Comparison of ENCODE assay signal across 10 mouse cellular contexts in genomic region chr9:40765581-40765940, GRCm38 (mm10). TPM values are rescaled to one million over a fixed set of nuclear protein-coding genes. Genes with fewer than 3 reads are reported as not detected.
A peak's percentile ranks its signal among the peaks of the same experiment; 100 is the strongest.
DNase-seq lines count a peak whose midpoint lies in the region; ATAC-seq and TF ChIP-seq lines count a peak whose summit lies in the region.
"Had no signal": no experiment of that assay in that cellular context is flagged by ENCODE, and none has a peak within 500 bp of the region (broad histone marks: within the 10 kb centered on the region; RNA-seq: fewer than 3 reads in every experiment).

No protein-coding gene starts in this region.

- dilution Hi-C loops in CH12.LX (cut with MboI; ENCODE audit: extremely low pct_ligation_motif_present, extremely low pct_unique_long_range_greater_than_20kb, low sequenced_read_pairs) = no loop called here

- peak; percentile 59 for TF ChIP-seq POLR2A in CH12.LX (IDR thresholded peaks at IDR 0.05; ENCODE audit: low read depth, low read length)

- H3K4me1 ChIP-seq in heart, embryonic 10.5 days = peaks cover 12% of the 10 kb centered on the region
- peaks cover 3 to 8% of the 10 kb centered on the region in 2 experiments; a peak in 2 of 4 replicates for H3K4me1 ChIP-seq in CH12.LX (ENCODE audit: control insufficient read depth in 1 of 2, insufficient read depth in 2 of 2)
- no peaks in the 10 kb centered on the region for H3K4me1 ChIP-seq in forebrain, embryonic 14.5 days (ENCODE audit: control insufficient read depth, insufficient read depth, low read length)

- in situ Hi-C loops in CH12.LX (cut with MboI; ENCODE audit: low pct_ligation_motif_present, low pct_unique_long_range_greater_than_20kb, low sequenced_read_pairs) = loop anchor here (25.0 kb wide), 1 partner anchor 353 kb away; no protein-coding TSS in a partner anchor

- no peak for TF ChIP-seq RAD21 in CH12.LX (IDR thresholded peaks at IDR 0.05; ENCODE audit: low read depth, low read length)

- TF ChIP-seq EP300 in CH12.LX (IDR thresholded peaks at IDR 0.05; ENCODE audit: low read length) = no peak

- no peaks in the 10 kb centered on the region for H3K36me3 ChIP-seq in heart, embryonic 10.5 days
- no peaks in the 10 kb centered on the region for H3K36me3 ChIP-seq in CH12.LX (replicated peaks in 1 of 2; ENCODE audit: control insufficient read depth in 1 of 2, insufficient read depth in 1 of 2, low read length in 1 of 2)
- peaks cover 10% of the 10 kb centered on the region for H3K36me3 ChIP-seq in forebrain, embryonic 14.5 days (ENCODE audit: control insufficient read depth, insufficient read depth, low read length)
- H3K36me3 ChIP-seq: midbrain, embryonic 10.5 days had no signal

- DNase-seq in heart, adult 11 months = peak; percentile 96
- DNase-seq in heart, embryonic 10.5 days (ENCODE audit: low spot score) = no peak
- DNase-seq in CH12.LX (ENCODE audit: extremely low read depth) = no peak
- peak; percentile 45 for DNase-seq in heart, postnatal 4 days
- DNase-seq in lung, postnatal 36 days = peak; percentile 80
- DNase-seq in forebrain, embryonic 14.5 days (ENCODE audit: low spot score) = no peak
- DNase-seq in ovary, postnatal 10 days (ENCODE audit: low spot score) = no peak
- DNase-seq in thymus, postnatal 0 days (ENCODE audit: low spot score) = no peak
- DNase-seq: kidney, adult 18-20 months had no signal

- H3K27ac ChIP-seq in heart, embryonic 10.5 days = no peak overlapping the region
- H3K27ac ChIP-seq in CH12.LX (ENCODE audit: insufficient read depth, low read depth) = no peak overlapping the region
- H3K27ac ChIP-seq in forebrain, embryonic 14.5 days (ENCODE audit: low read depth, low read length) = no peak overlapping the region

- H3K27me3 ChIP-seq in heart, embryonic 10.5 days (ENCODE audit: insufficient read depth, poor library complexity, severe bottlenecking) = no peaks in the 10 kb centered on the region
- H3K27me3 ChIP-seq in CH12.LX (replicated peaks) = no peaks in the 10 kb centered on the region
- no peaks in the 10 kb centered on the region for H3K27me3 ChIP-seq in forebrain, embryonic 14.5 days (replicated peaks; ENCODE audit: control insufficient read depth, insufficient read depth, low read length)

- H3K4me3 ChIP-seq in heart, embryonic 10.5 days = no peak overlapping the region
- H3K4me3 ChIP-seq in CH12.LX (replicated peaks in 1 of 3; ENCODE audit: low read depth in 2 of 3, low read length in 2 of 3, poor library complexity in 1 of 3) = peak overlapping the region in 2 of 3 experiments; percentile 24 to 30
- no peak overlapping the region for H3K4me3 ChIP-seq in forebrain, embryonic 14.5 days (ENCODE audit: low read depth, low read length)
- H3K4me3 ChIP-seq: midbrain, embryonic 10.5 days had no signal

- TF ChIP-seq CTCF in CH12.LX (conservative IDR thresholded peaks at IDR 0.05 in 1 of 2, IDR thresholded peaks at IDR 0.05 in 1 of 2; ENCODE audit: low read depth in 2 of 2, low read length in 2 of 2) = no peak

- peak overlapping the region; percentile 63; the same call in 1 of the 2 replicates for H3K9ac ChIP-seq in CH12.LX (ENCODE audit: insufficient read depth, low read depth)
- no peak overlapping the region for H3K9ac ChIP-seq in forebrain, embryonic 14.5 days (ENCODE audit: low read length)

- 56% methylated on average over 12 of the region's 12 CpGs for WGBS in heart, embryonic 10.5 days
- 64% methylated on average over 12 of the region's 12 CpGs for WGBS in forebrain, embryonic 14.5 days

- no peaks in the 10 kb centered on the region for H3K9me3 ChIP-seq in heart, embryonic 10.5 days
- no peaks in the 10 kb centered on the region for H3K9me3 ChIP-seq in CH12.LX (replicated peaks; ENCODE audit: low read length)
- no peaks in the 10 kb centered on the region for H3K9me3 ChIP-seq in forebrain, embryonic 14.5 days (replicated peaks; ENCODE audit: control insufficient read depth, low read length)
- H3K9me3 ChIP-seq: midbrain, embryonic 10.5 days had no signal

- no peaks in the 10 kb centered on the region for H3K79me2 ChIP-seq in CH12.LX (replicated peaks; ENCODE audit: control insufficient read depth, extremely low read depth, insufficient read depth, poor library complexity, severe bottlenecking)

- peak overlapping the region; percentile 59 for H3K4me2 ChIP-seq in CH12.LX (ENCODE audit: insufficient read depth, low read depth, poor library complexity, severe bottlenecking)
- no peak overlapping the region for H3K4me2 ChIP-seq in forebrain, embryonic 14.5 days (ENCODE audit: low read length)

- no peak for ATAC-seq in forebrain, embryonic 14.5 days

TF ChIP-seq in CH12.LX, 34 proteins besides CTCF, POLR2A, EP300 and RAD21:
- TF ChIP-seq MXI1 (IDR thresholded peaks at IDR 0.05; ENCODE audit: low read depth, low read length) (peak; percentile 41; the same call in 1 of the 2 replicates), SIN3A (IDR thresholded peaks at IDR 0.05; ENCODE audit: low read length) (peak; percentile 24; the same call in 1 of the 2 replicates), CHD2 (IDR thresholded peaks at IDR 0.05; ENCODE audit: low read length) (no peak), HCFC1 (IDR thresholded peaks at IDR 0.05; ENCODE audit: low read depth, low read length) (peak; percentile 60), MAFK (IDR thresholded peaks at IDR 0.05; ENCODE audit: insufficient replicate concordance, low read length) (no peak), TBP (conservative IDR thresholded peaks at IDR 0.05; ENCODE audit: low read depth, low read length) (peak; percentile 62; the same call in 1 of the 2 replicates), JUND (conservative IDR thresholded peaks at IDR 0.05; ENCODE audit: low read depth, low read length) (no peak), JUN (IDR thresholded peaks at IDR 0.05; ENCODE audit: insufficient read depth, low read depth, low read length) (no peak), TCF12 (IDR thresholded peaks at IDR 0.05; ENCODE audit: low read depth, low read length) (peak; percentile 19; the same call in 1 of the 2 replicates), NELFE (IDR thresholded peaks at IDR 0.05; ENCODE audit: low read depth, low read length) (peak; percentile 6; the same call in 1 of the 2 replicates), IRF4 (IDR thresholded peaks at IDR 0.05; ENCODE audit: low read depth, low read length) (peak; percentile 40; the same call in 1 of the 2 replicates), ELF1 (IDR thresholded peaks at IDR 0.05; ENCODE audit: low read depth, low read length) (peak; percentile 83), ZMIZ1 (IDR thresholded peaks at IDR 0.05; ENCODE audit: low read depth, low read length) (no peak), SMC3 (IDR thresholded peaks at IDR 0.05; ENCODE audit: low read depth, low read length) (no peak)

RNA-seq across cellular contexts. Expression of gene Hspa8, which starts 35.2 kb away (rescaled TPM):
- polyA plus RNA-seq in heart, embryonic 10.5 days (2016; fragmentation: Nextera tagmentation; extraction: Ambion mirVana) = 2,804 and 3,368 TPM in 2 replicates
- 2,915 and 4,984 TPM in 2 replicates for total RNA-seq in CH12.LX (2012; rRNA removed)
- 7,143 and 7,761 TPM in 2 replicates for total RNA-seq in CH12.LX (2014; rRNA removed)
- polyA plus RNA-seq in CH12.LX (2012; ENCODE audit: insufficient read length, low read depth) = 5,629 and 6,462 TPM in 2 replicates
- total RNA-seq in heart, postnatal 4 days (2021) = 1,000 to 10,000 TPM; 1,168 to 1,187 TPM
- polyA plus RNA-seq in forebrain, embryonic 14.5 days (2014; fragmentation: Nextera tagmentation; extraction: Ambion mirVana) = 3,062 and 3,353 TPM in 2 replicates
- 1,839 and 2,551 TPM in 2 replicates for polyA plus RNA-seq in thymus, postnatal 0 days (2015; fragmentation: Nextera tagmentation; extraction: Ambion mirVana)

Comparison
In these comparisons a context has a peak if more than half of its experiments do, and no peak if none do; other contexts are left out.
1. DNase-seq: peak in heart, adult 11 months (single experiment), heart, postnatal 4 days (single experiment) and lung, postnatal 36 days (single experiment); none in heart, embryonic 10.5 days (single experiment), CH12.LX (single experiment), forebrain, embryonic 14.5 days (single experiment), ovary, postnatal 10 days (single experiment) and thymus, postnatal 0 days (single experiment).
2. H3K4me3 ChIP-seq: peak in CH12.LX (2 of 3); none in heart, embryonic 10.5 days (single experiment) and forebrain, embryonic 14.5 days (single experiment).